Mouse (Mus musculus): ENCODE data around the gene Wasf1. TPM values are rescaled to one million over a fixed set of nuclear protein-coding genes. Genes with fewer than 3 reads are reported as not detected.

The Wasf1 gene
- polyA plus RNA-seq, 1 experiment from 2014 or later, result 12.1 TPM

DNA sequence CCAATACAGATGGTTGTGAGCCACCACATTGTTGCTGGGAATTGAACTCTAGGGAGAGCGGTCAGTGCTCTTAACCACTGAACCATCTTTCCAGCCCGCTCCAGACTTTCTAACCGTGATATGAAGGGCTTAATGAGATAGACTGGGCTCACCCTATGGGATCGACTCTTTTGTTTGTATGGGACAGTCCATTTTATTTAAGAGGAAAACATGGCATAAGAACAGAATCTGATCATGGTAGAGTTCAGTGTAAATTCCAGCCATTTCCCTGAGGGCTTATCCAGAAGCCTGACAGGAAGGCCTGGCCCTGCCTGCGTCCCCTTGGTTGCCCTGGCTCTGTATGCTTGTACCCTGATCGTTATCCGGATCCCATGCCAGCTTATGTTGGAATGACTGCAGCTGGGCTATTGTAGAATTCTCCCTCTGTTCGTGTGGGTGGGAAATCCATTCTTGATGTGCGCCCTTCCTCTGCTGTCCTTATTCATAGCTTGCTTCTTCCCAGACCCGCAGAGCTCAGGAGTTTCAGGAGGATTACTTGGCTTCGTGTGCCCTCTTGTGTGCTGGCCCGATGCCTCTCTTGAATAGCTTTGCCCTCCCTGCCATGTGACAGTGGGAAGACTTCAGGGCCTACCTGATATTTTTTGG lies 87.4 kb downstream of the Wasf1 start:
- Histone ChIP-seq H3K27ac (replicated peaks in 1 of 2; ENCODE audit: control insufficient read depth in 1 of 2, insufficient read depth in 1 of 2, low read depth in 2 of 2, low read length in 2 of 2) (no peak overlapping the region), H3K36me3 (ENCODE audit: control insufficient read depth, insufficient read depth, low read length) (no peaks in the 10 kb centered on the region), H3K27me3 (ENCODE audit: control insufficient read depth, insufficient read depth, low read length) (no peaks in the 10 kb centered on the region), H3K4me3 (ENCODE audit: control insufficient read depth in 1 of 2, insufficient read depth in 1 of 2, low read depth in 1 of 2, low read length in 2 of 2) (no peak overlapping the region), H3K4me1 (ENCODE audit: control insufficient read depth in 2 of 2, insufficient read depth in 2 of 2, low read length in 2 of 2) (0 out of 4 replicates have a peak, but pooled peaks cover 0 to 5% of the 10 kb centered on the region in 2 experiments), H3K9me3 (ENCODE audit: control insufficient read depth, low read length) (no peaks in the 10 kb centered on the region), H3K9ac (ENCODE audit: low read length) (no peak overlapping the region), H3K4me2 (ENCODE audit: low read length) (no peak overlapping the region)
- WGBS, result 81% methylated on average over 12 of the region's 12 CpGs
- ATAC-seq (ENCODE audit: insufficient number of reproducible peaks, insufficient read depth, low FRiP score, low read depth), result no peak

DNA sequence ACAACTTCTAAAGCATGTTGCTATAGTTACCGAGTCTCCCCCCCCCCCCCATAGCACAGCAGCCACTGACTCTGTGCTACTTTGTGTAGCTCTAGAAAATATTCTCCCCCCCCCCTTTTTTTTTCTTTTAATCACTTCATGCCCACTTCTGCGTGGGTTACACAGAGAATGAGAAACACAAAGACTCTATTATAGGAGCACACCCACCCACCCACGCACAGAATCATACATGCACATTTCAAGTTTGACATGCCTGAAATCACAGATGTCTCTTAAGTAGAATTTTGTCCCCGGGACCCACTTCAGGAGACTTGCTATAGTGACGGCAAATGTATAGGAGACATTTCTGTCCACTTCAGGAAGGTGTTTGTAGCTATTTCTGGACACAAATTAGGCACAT lies 88.0 kb downstream of the Wasf1 start:
- no peaks in the 10 kb centered on the region for H3K27me3 ChIP-seq (ENCODE audit: control insufficient read depth, insufficient read depth, low read length)
- no peaks in the 10 kb centered on the region for H3K36me3 ChIP-seq (ENCODE audit: control insufficient read depth, insufficient read depth, low read length)
- H3K9ac ChIP-seq (ENCODE audit: low read length), result no peak overlapping the region
- 0 out of 4 replicates have a peak, but pooled peaks cover 0 to 5% of the 10 kb centered on the region in 2 experiments for H3K4me1 ChIP-seq (ENCODE audit: control insufficient read depth in 2 of 2, insufficient read depth in 2 of 2, low read length in 2 of 2)
- no peak overlapping the region for H3K27ac ChIP-seq (replicated peaks in 1 of 2; ENCODE audit: control insufficient read depth in 1 of 2, insufficient read depth in 1 of 2, low read depth in 2 of 2, low read length in 2 of 2)
- H3K9me3 ChIP-seq (ENCODE audit: control insufficient read depth, low read length), result no peaks in the 10 kb centered on the region
- no peak overlapping the region for H3K4me2 ChIP-seq (ENCODE audit: low read length)
- H3K4me3 ChIP-seq (ENCODE audit: control insufficient read depth in 1 of 2, insufficient read depth in 1 of 2, low read depth in 1 of 2, low read length in 2 of 2), result no peak overlapping the region
- WGBS, result 61% methylated on average over 5 of the region's 5 CpGs
- no peak for ATAC-seq (ENCODE audit: insufficient number of reproducible peaks, insufficient read depth, low FRiP score, low read depth)

DNA sequence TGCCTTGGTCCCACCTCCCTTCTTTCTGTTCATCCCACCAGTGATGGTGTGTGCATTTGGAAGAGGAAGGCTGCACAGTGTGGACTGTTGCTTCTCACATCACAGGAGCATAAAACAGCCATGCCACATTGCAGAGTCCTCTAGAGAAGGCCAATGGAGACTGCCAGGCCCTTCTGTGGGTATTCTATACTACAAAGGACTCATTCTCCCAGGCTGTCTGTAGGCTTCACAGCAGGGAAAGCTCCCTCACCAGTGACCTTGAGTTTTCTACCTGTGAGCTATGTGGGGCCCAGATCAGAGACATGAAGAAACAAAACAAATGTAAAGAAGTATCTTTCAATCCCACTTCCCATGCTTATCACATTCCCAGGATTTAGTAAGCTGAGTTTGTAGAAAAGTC lies 100.5 kb downstream of the Wasf1 start:
- no peak overlapping the region for H3K9ac ChIP-seq (ENCODE audit: low read length)
- no peaks in the 10 kb centered on the region for H3K27me3 ChIP-seq (ENCODE audit: control insufficient read depth, insufficient read depth, low read length)
- peaks cover 0 to 2% of the 10 kb centered on the region in 2 experiments; a peak in 2 of 4 replicates for H3K4me1 ChIP-seq (ENCODE audit: control insufficient read depth in 2 of 2, insufficient read depth in 2 of 2, low read length in 2 of 2)
- H3K4me3 ChIP-seq (ENCODE audit: control insufficient read depth in 1 of 2, insufficient read depth in 1 of 2, low read depth in 1 of 2, low read length in 2 of 2), result no peak overlapping the region
- ATAC-seq (ENCODE audit: insufficient number of reproducible peaks, insufficient read depth, low FRiP score, low read depth), result no peak
- H3K36me3 ChIP-seq (ENCODE audit: control insufficient read depth, insufficient read depth, low read length), result no peaks in the 10 kb centered on the region
- no peaks in the 10 kb centered on the region for H3K9me3 ChIP-seq (ENCODE audit: control insufficient read depth, low read length)
- no peak overlapping the region for H3K4me2 ChIP-seq (ENCODE audit: low read length)
- no peak overlapping the region for H3K27ac ChIP-seq (replicated peaks in 1 of 2; ENCODE audit: control insufficient read depth in 1 of 2, insufficient read depth in 1 of 2, low read depth in 2 of 2, low read length in 2 of 2)

DNA sequence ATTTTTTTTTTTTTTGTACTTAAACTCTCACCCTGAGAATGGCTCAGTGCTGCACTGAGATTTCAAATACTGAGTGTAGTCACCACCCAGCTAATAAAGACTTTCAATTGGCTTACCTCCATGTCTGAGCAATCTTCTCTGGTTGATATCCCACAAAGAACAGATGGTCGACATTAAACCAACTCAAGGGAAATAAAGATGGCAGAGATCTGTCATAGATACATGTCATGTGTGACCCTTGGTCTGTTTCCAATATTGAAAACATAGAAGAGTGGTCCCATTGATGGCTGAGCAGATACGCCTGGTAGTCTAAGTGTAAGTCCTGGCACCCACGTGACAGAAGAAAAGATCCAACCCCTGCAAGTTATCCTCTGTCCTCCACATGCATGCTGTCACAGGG lies 101.3 kb downstream of the Wasf1 start:
- 89% methylated on average over 3 of the region's 3 CpGs for WGBS
- H3K9ac ChIP-seq (ENCODE audit: low read length), result no peak overlapping the region
- ATAC-seq (ENCODE audit: insufficient number of reproducible peaks, insufficient read depth, low FRiP score, low read depth), result no peak

DNA sequence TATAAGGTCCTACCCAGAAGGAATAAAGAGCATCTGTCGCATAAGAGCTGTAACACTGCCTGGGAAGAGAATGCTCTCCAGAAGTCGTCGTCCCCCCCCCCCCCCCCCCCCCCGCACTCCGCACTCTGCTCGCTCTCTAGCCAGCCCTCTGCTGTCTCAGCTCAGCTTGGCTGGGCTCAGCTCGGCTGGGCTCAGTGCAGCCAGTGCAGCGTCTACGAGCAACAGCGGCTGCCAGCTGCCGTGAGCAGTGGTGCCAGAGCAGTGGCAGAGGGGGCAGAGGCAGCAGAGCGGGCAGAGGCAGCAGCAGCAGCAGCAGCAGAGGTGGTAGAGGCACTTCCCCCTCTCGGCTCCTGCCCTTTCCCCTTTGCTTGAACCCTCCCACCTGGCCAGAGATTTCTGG lies 102.1 kb downstream of the Wasf1 start:
- Histone ChIP-seq H3K36me3 (ENCODE audit: control insufficient read depth, insufficient read depth, low read length) (no peaks in the 10 kb centered on the region), H3K9ac (ENCODE audit: low read length) (no peak overlapping the region), H3K4me3 (ENCODE audit: control insufficient read depth in 1 of 2, insufficient read depth in 1 of 2, low read depth in 1 of 2, low read length in 2 of 2) (0 out of 4 replicates have a peak overlapping the region, but pooled peaks of 1 of the 2 experiments have one; percentile 20), H3K27me3 (ENCODE audit: control insufficient read depth, insufficient read depth, low read length) (no peaks in the 10 kb centered on the region), H3K4me2 (ENCODE audit: low read length) (peak overlapping the region; percentile 45), H3K4me1 (ENCODE audit: control insufficient read depth in 2 of 2, insufficient read depth in 2 of 2, low read length in 2 of 2) (peaks cover 0 to 2% of the 10 kb centered on the region in 2 experiments; a peak in 2 of 4 replicates), H3K9me3 (ENCODE audit: control insufficient read depth, low read length) (no peaks in the 10 kb centered on the region), H3K27ac (replicated peaks in 1 of 2; ENCODE audit: control insufficient read depth in 1 of 2, insufficient read depth in 1 of 2, low read depth in 2 of 2, low read length in 2 of 2) (no peak overlapping the region)
- no peak for ATAC-seq (ENCODE audit: insufficient number of reproducible peaks, insufficient read depth, low FRiP score, low read depth)
- 20% methylated on average over 10 of the region's 13 CpGs for WGBS

More for the DNA sequence above, 101.3 kb downstream of the Wasf1 start:
- Histone ChIP-seq H3K4me2 (ENCODE audit: low read length) (no peak overlapping the region), H3K9me3 (ENCODE audit: control insufficient read depth, low read length) (no peaks in the 10 kb centered on the region), H3K27me3 (ENCODE audit: control insufficient read depth, insufficient read depth, low read length) (no peaks in the 10 kb centered on the region), H3K4me3 (ENCODE audit: control insufficient read depth in 1 of 2, insufficient read depth in 1 of 2, low read depth in 1 of 2, low read length in 2 of 2) (no peak overlapping the region), H3K4me1 (ENCODE audit: control insufficient read depth in 2 of 2, insufficient read depth in 2 of 2, low read length in 2 of 2) (peaks cover 0 to 2% of the 10 kb centered on the region in 2 experiments; a peak in 2 of 4 replicates), H3K27ac (replicated peaks in 1 of 2; ENCODE audit: control insufficient read depth in 1 of 2, insufficient read depth in 1 of 2, low read depth in 2 of 2, low read length in 2 of 2) (no peak overlapping the region), H3K36me3 (ENCODE audit: control insufficient read depth, insufficient read depth, low read length) (no peaks in the 10 kb centered on the region)

Other genes with a start within 250 kb of the Wasf1 start
- 3.6 and 3.8 TPM in 2 replicates for gene Mettl24, start 200.2 kb upstream of the Wasf1 start, polyA plus RNA-seq (2014; fragmentation: Nextera tagmentation; extraction: Ambion mirVana)
- gene Cdc40, start 164 bp upstream of the Wasf1 start, polyA plus RNA-seq (2014; fragmentation: Nextera tagmentation; extraction: Ambion mirVana), result 21.8 and 24.2 TPM in 2 replicates
- not detected in 2 replicates for gene Gpr6, start 188.8 kb downstream of the Wasf1 start, polyA plus RNA-seq (2014; fragmentation: Nextera tagmentation; extraction: Ambion mirVana)